Mouse (Mus musculus): ENCODE data around the gene Stk26. TPM values are rescaled to one million over a fixed set of nuclear protein-coding genes. Genes with fewer than 3 reads are reported as not detected.

The Stk26 gene
- 13.0 and 16.5 TPM in 2 replicates for polyA plus RNA-seq (2016; fragmentation: Nextera tagmentation; extraction: Ambion mirVana)

- H3K4me2 ChIP-seq (replicated peaks) = peak within 1 kb of the TSS; percentile 56
- peak within 1 kb of the TSS; percentile 57 for H3K4me3 ChIP-seq
- peak within 1 kb of the TSS; percentile 52 for H3K9ac ChIP-seq
- H3K36me3 ChIP-seq = no peaks in the 10 kb centered on the region
- 0 out of 2 replicates have a peak, but pooled peaks cover 6% of the 10 kb centered on the region for H3K27me3 ChIP-seq
- ATAC-seq (ENCODE audit: insufficient number of reproducible peaks, insufficient read depth, low FRiP score, low TSS enrichment) = peak; percentile 82; the same call in 1 of the 2 replicates
- no peaks in the 10 kb centered on the region for H3K4me1 ChIP-seq
- H3K9me3 ChIP-seq = no peaks in the 10 kb centered on the region
- WGBS = 20% methylated on average over 31 of the region's 31 CpGs
- H3K27ac ChIP-seq = 0 out of 2 replicates have a peak within 1 kb of the TSS, but pooled peaks have one; percentile 41
These were observed at the start of gene Stk26 for GRCm38 (mm10) chrX:50840847-50841560. Gene Stk26, plus strand, starts transcription at chrX:50841047.

DNA sequence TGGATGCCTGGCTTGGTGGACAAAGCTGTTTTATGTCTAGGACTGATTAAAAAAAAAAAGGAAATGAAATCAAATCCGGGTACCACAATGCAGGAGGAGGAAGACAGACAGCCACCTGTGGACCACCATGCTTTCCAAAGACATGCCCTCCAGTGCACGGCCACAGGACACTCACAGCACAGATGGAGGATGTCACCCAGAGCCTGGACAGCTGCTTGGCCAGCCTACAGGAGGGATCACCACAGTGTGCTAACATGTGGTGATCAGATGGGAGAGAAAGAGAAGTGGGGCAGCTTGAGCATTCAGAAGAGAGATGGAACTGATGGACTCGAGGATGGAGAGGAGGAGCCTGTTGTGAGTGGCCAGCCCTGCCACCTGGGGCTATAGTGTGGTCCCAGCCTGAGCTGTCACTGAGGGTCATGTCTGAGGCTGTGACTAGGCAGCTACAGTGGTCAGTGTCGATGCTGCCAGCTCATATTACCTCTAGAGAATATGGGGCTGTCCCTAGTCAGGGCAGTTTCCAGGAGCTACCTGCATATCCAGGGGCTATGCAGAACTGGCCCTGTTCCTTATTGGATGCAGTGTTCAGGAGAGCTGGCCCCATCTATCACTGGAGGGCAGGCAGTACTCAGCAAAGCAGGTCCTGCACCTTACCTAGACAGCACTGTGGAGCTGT, 47.7 kb upstream of the Stk26 start:
- H3K4me3 ChIP-seq = no peak overlapping the region
- no peaks in the 10 kb centered on the region for H3K36me3 ChIP-seq
- H3K9ac ChIP-seq = no peak overlapping the region
- 55% methylated on average over 4 of the region's 4 CpGs for WGBS
- H3K9me3 ChIP-seq = no peaks in the 10 kb centered on the region
- no peak for ATAC-seq (ENCODE audit: insufficient number of reproducible peaks, insufficient read depth, low FRiP score, low TSS enrichment)
- no peaks in the 10 kb centered on the region for H3K4me1 ChIP-seq
- no peak overlapping the region for H3K27ac ChIP-seq
- no peak overlapping the region for H3K4me2 ChIP-seq (replicated peaks)
- H3K27me3 ChIP-seq = 0 out of 2 replicates have a peak, but pooled peaks cover 7% of the 10 kb centered on the region

GRCm38 (mm10) chrX:50797798-50798197, 43.0 kb upstream of the Stk26 start:
- Histone ChIP-seq H3K27ac (no peak overlapping the region), H3K9ac (no peak overlapping the region), H3K4me3 (no peak overlapping the region), H3K36me3 (no peaks in the 10 kb centered on the region), H3K4me2 (replicated peaks) (no peak overlapping the region), H3K4me1 (no peaks in the 10 kb centered on the region), H3K9me3 (no peaks in the 10 kb centered on the region), H3K27me3 (peaks cover 7% of the 10 kb centered on the region; the same call in 1 of the 2 replicates)
- 50% methylated on average over 1 of the region's 1 CpGs for WGBS
- no peak for ATAC-seq (ENCODE audit: insufficient number of reproducible peaks, insufficient read depth, low FRiP score, low TSS enrichment)

DNA sequence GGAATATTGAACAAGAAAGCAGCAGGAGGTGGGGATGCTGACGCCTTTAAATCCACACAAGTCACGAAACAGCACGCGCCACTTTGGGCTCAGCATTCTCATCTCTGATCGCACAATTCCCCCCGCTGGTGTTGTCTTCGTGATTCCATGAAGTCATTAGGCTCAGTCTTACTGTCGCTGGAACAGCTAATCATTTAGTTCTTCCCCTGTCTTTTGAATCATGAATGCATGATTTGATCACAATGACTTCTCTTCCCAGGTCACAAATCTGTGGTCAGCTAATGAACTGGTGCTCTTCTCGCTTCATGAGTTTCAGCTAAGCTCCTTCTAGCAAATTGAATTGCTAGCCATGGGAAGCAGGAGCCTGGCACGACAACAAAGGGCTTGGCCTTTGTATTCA, 42.3 kb upstream of the Stk26 start:
- H3K4me1 ChIP-seq = no peaks in the 10 kb centered on the region
- 54% methylated on average over 10 of the region's 10 CpGs for WGBS
- H3K9ac ChIP-seq = no peak overlapping the region
- no peak overlapping the region for H3K4me3 ChIP-seq
- H3K9me3 ChIP-seq = no peaks in the 10 kb centered on the region
- no peaks in the 10 kb centered on the region for H3K36me3 ChIP-seq
- H3K4me2 ChIP-seq (replicated peaks) = no peak overlapping the region
- peaks cover 5% of the 10 kb centered on the region; the same call in 1 of the 2 replicates for H3K27me3 ChIP-seq
- no peak overlapping the region for H3K27ac ChIP-seq
- ATAC-seq (ENCODE audit: insufficient number of reproducible peaks, insufficient read depth, low FRiP score, low TSS enrichment) = no peak

DNA sequence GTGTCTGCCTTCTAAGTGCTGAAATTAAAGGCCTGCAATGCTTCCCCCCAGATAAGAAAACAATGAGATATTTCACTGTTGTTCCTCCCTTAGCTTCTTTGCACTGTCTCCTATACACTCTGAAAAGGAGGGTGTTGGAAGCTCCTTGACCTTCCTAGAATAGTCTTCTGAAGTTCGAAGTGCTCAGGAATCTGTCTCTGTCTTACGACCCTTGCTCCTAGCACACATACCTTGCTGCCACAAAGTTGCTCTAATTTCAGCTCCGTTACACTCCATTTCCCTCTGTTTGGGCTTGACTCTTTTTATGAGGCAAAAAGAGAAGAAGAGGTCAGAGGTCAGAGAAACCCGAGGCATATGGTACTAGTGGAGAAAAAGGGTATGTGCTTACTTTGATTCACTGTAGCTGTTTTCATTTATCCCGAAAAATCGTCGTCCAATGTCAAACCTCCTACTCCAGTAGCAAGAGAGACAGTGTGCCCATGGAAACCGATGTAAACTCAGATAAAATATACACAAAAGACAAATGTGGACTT, 41.1 kb upstream of the Stk26 start:
- no peak for ATAC-seq (ENCODE audit: insufficient number of reproducible peaks, insufficient read depth, low FRiP score, low TSS enrichment)
- Histone ChIP-seq H3K9ac (no peak overlapping the region), H3K4me1 (no peaks in the 10 kb centered on the region), H3K27me3 (no peaks in the 10 kb centered on the region; the same call in 1 of the 2 replicates), H3K36me3 (no peaks in the 10 kb centered on the region), H3K4me3 (no peak overlapping the region), H3K9me3 (no peaks in the 10 kb centered on the region), H3K4me2 (replicated peaks) (no peak overlapping the region), H3K27ac (no peak overlapping the region)
- 30% methylated on average over 8 of the region's 8 CpGs for WGBS

DNA sequence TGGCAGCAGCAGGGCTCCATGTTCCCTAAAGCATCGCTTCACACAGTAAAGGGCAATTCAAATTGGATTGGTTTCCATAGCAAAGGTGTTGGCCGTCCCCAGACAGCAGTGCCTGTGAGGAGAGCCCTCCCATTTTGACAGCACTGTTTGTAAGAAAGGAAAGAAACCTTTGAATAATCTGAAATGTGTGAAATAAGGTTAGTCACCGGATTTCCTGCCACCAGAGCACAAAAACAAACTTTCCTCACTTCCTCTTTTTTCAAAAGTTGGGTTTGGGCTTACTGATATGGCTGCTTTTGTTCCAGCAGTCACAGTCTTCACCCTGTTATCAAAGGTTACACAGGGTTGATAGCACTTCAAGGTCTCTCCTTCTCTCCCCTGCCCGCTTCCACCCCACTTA, 35.2 kb upstream of the Stk26 start:
- Histone ChIP-seq H3K4me3 (no peak overlapping the region), H3K9ac (no peak overlapping the region), H3K27me3 (no peaks in the 10 kb centered on the region), H3K4me2 (replicated peaks) (no peak overlapping the region), H3K4me1 (no peaks in the 10 kb centered on the region), H3K27ac (no peak overlapping the region), H3K9me3 (no peaks in the 10 kb centered on the region), H3K36me3 (no peaks in the 10 kb centered on the region)
- WGBS = 53% methylated on average over 4 of the region's 4 CpGs
- ATAC-seq (ENCODE audit: insufficient number of reproducible peaks, insufficient read depth, low FRiP score, low TSS enrichment) = no peak

DNA sequence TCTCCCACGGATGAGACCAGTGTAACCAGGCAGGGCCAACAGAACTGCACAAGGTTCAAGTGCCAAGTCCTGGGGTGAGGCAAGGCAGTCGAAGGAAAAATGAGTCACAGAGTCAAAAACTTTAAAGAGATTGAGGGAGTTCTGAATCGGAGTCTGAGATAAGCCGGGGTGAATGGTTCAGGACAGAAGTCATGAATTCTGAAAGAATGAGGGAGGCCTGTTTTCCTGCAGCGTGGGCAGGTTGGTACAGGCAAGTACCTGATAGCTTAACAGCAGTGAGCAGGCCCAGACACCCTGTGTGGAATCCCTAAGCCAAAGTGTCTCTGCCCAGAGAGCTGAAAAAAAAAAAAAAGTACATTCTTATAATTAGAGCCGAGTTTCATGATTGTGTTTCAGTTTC, 17.0 kb upstream of the Stk26 start:
- no peaks in the 10 kb centered on the region for H3K36me3 ChIP-seq
- H3K9ac ChIP-seq = no peak overlapping the region
- H3K4me1 ChIP-seq = no peaks in the 10 kb centered on the region
- H3K27me3 ChIP-seq = no peaks in the 10 kb centered on the region
- ATAC-seq (ENCODE audit: insufficient number of reproducible peaks, insufficient read depth, low FRiP score, low TSS enrichment) = no peak
- no peaks in the 10 kb centered on the region for H3K9me3 ChIP-seq
- H3K27ac ChIP-seq = no peak overlapping the region
- WGBS = 60% methylated on average over 6 of the region's 6 CpGs
- no peak overlapping the region for H3K4me2 ChIP-seq (replicated peaks)
- H3K4me3 ChIP-seq = no peak overlapping the region

DNA sequence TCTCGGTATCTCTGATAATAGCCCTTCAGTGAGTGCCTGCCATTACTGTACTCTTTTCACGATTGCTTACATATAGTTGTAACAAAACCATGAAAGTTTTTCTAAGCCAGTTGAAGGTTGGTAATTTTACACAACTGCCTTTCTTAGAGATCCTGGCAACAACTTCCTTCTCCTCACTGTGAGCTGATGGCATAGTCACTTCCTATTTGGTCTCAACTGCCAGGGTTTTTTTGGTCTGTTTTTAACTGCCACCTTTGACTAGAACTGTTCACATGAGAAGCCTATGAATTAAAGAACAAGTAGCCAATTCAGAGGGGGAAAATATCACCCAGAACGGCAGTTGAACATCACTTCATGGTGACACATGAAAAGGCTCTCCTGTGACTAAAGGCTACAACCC, 5.3 kb upstream of the Stk26 start:
- no peak overlapping the region for H3K27ac ChIP-seq
- H3K9ac ChIP-seq = no peak overlapping the region
- no peaks in the 10 kb centered on the region for H3K9me3 ChIP-seq
- H3K27me3 ChIP-seq = 0 out of 2 replicates have a peak, but pooled peaks cover 3% of the 10 kb centered on the region
- no peaks in the 10 kb centered on the region for H3K36me3 ChIP-seq
- no peaks in the 10 kb centered on the region for H3K4me1 ChIP-seq
- no peak overlapping the region for H3K4me2 ChIP-seq (replicated peaks)
- 66% methylated on average over 3 of the region's 3 CpGs for WGBS
- ATAC-seq (ENCODE audit: insufficient number of reproducible peaks, insufficient read depth, low FRiP score, low TSS enrichment) = no peak
- no peak overlapping the region for H3K4me3 ChIP-seq

GRCm38 (mm10) chrX:50836029-50836691, 4.7 kb upstream of the Stk26 start:
- no peak for ATAC-seq (ENCODE audit: insufficient number of reproducible peaks, insufficient read depth, low FRiP score, low TSS enrichment)
- H3K36me3 ChIP-seq = no peaks in the 10 kb centered on the region
- no peaks in the 10 kb centered on the region for H3K9me3 ChIP-seq
- no peak overlapping the region for H3K27ac ChIP-seq
- H3K4me1 ChIP-seq = no peaks in the 10 kb centered on the region
- WGBS = 39% methylated on average over 10 of the region's 10 CpGs
- H3K4me2 ChIP-seq (replicated peaks) = peak overlapping the region; percentile 15; the same call in 1 of the 2 replicates
- H3K9ac ChIP-seq = no peak overlapping the region
- 0 out of 2 replicates have a peak, but pooled peaks cover 3% of the 10 kb centered on the region for H3K27me3 ChIP-seq
- H3K4me3 ChIP-seq = no peak overlapping the region

GRCm38 (mm10) chrX:50841587-50841986, 740 bp downstream of the Stk26 start:
- H3K4me1 ChIP-seq = no peaks in the 10 kb centered on the region
- peak; percentile 41; the same call in 1 of the 2 replicates for ATAC-seq (ENCODE audit: insufficient number of reproducible peaks, insufficient read depth, low FRiP score, low TSS enrichment)
- H3K9me3 ChIP-seq = no peaks in the 10 kb centered on the region
- H3K36me3 ChIP-seq = no peaks in the 10 kb centered on the region
- peak overlapping the region; percentile 57 for H3K4me3 ChIP-seq
- peak overlapping the region; percentile 56 for H3K4me2 ChIP-seq (replicated peaks)
- peak overlapping the region; percentile 52 for H3K9ac ChIP-seq
- H3K27ac ChIP-seq = 0 out of 2 replicates have a peak overlapping the region, but pooled peaks have one; percentile 41
- H3K27me3 ChIP-seq = 0 out of 2 replicates have a peak, but pooled peaks cover 6% of the 10 kb centered on the region
- WGBS = 24% methylated on average over 22 of the region's 23 CpGs

GRCm38 (mm10) chrX:50842046-50842445, 1.2 kb downstream of the Stk26 start:
- no peak for ATAC-seq (ENCODE audit: insufficient number of reproducible peaks, insufficient read depth, low FRiP score, low TSS enrichment)
- Histone ChIP-seq H3K4me3 (peak overlapping the region; percentile 57), H3K9ac (peak overlapping the region; percentile 52), H3K9me3 (no peaks in the 10 kb centered on the region), H3K4me1 (no peaks in the 10 kb centered on the region), H3K27ac (no peak overlapping the region), H3K27me3 (0 out of 2 replicates have a peak, but pooled peaks cover 6% of the 10 kb centered on the region), H3K36me3 (no peaks in the 10 kb centered on the region), H3K4me2 (replicated peaks) (peak overlapping the region; percentile 56)
- 41% methylated on average over 9 of the region's 9 CpGs for WGBS

Data from embryonic facial prominence, embryonic 12.5 days (tissue).